Mouse (Mus musculus) left cerebral cortex, postnatal 4 days (tissue): ENCODE data around the gene Mob3a. TPM values are rescaled to one million over a fixed set of nuclear protein-coding genes. Genes with fewer than 3 reads are reported as not detected.

Experiments used
- DNase-seq: peaks from one replicate; pipeline ENCODE4 v3.0.0-alpha.2; 2022
- intact Hi-C: fragments of 180-260 bp; cut with DNase I; formaldehyde crosslinking; loops from one replicate; pipeline ENCODE4 v1.15.1; 2025
- total RNA-seq, 2 experiments: library from RNA; stranded (reverse); gene quantifications; 2 replicates each; pipeline ENCODE4 v1.2.3; 2021

Gene Mob3a
- total RNA-seq, 2 experiments from 2014 or later = 52.0 to 52.1 TPM

DNA sequence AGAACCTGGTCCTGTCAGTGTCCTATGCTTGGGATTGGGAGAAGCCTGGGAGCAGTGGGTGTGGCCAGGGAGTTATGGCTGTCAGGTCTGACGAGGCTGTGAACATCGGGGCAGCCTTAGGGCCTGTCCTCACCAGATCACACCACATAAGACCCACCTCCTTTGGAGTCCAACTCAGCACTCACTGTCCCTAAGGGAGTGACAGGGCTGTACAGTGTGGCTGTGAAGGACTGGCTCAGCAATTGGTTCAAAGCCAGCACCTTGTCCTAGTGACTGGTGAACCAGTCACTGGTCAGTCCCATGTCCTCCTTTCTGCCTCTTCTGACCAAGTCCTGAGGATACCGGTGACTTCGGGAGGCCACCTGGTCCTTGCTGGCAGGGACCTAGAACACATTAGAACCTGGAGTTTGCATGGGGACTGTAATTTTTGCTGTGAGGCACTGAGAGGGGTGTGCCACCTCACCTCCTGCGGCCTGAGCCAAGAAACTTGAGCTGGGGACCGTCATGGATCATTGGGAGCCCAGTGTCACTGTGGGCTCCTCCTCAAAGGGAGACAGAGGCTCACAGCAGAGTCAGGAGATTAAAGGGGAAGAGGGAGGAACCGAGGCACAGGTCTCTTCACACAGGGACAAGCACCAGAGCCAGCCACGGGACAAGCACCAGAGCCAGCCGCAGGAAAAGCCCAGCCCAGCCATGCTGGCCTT lies 22.1 kb downstream of the Mob3a start:
- DNase-seq = no peak
- intact Hi-C loops = no loop called here

- intact Hi-C loops = no loop called here
- no peak for DNase-seq
These were observed 23.0 kb downstream of the Mob3a start for GRCm38 (mm10) chr10:80678601-80679377.

DNA sequence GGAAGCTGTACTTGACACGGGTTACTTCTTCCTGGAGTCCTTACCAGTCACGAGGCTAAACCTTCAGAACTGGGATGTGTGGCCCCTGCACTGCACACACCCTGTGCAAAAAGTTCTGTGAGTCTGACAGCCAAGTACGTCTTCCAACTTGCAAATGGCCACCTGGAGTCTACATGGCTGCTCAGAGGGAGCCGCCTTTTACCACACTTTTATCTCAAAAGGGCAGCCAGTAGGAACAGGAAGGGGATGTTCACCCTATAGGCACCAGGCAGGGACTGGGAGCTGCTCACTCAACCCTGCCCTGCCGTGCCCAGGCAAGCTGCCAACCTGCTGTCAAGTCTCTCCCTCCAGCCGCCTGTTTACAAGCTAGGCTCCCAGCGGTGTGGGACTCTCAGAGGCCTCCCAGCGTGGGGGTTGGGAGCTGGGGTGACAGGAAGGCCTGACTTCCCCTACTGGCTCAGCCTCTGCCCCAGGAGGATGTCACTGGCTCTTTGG lies 23.8 kb downstream of the Mob3a start, which contains the start of gene Mknk2:
Gene Mknk2, minus strand, starts transcription at position 171 of the 495 bp plus-strand sequence.
- DNase-seq = peak; percentile 98
- intact Hi-C loops = no loop called here

GRCm38 (mm10) chr10:80677128-80677875 lies 24.5 kb downstream of the Mob3a start:
- no peak for DNase-seq
- intact Hi-C loops = no loop called here

GRCm38 (mm10) chr10:80676198-80676928 lies 25.4 kb downstream of the Mob3a start:
- peak; percentile 100 for DNase-seq
- intact Hi-C loops = no loop called here

- intact Hi-C loops = no loop called here
- DNase-seq = no peak
These were observed 26.2 kb downstream of the Mob3a start for GRCm38 (mm10) chr10:80675405-80676197.

- DNase-seq = no peak
- intact Hi-C loops = no loop called here
These were observed 26.8 kb downstream of the Mob3a start for GRCm38 (mm10) chr10:80674851-80675404.

DNA sequence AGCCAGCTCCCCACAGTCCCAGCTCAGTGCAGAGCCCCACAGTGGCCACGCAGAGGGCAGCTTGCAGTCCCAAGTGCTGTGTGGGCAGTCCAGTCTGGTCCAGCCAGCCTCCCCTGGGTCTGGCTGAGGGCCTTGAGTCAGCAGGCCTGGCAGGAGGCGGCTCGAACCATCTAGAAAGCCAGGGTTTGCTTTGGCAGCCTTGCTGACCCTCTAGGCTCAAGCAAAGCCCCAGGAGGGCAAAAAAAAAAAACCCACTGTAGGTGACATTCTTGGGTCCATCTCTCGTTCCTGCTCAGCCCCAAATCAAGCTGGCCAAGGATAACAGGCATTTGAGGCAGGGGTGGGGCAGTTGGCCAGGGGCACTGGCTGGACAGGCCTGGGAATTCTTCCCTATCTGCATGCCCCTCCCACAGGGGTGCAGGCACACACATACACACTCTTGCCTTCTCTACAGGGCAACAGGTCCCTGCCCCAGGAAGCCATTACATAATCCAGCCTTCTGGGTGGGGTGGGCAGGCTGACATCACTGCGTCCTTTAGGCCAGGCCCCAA lies 27.5 kb downstream of the Mob3a start:
- intact Hi-C loops = no loop called here
- DNase-seq = no peak

DNA sequence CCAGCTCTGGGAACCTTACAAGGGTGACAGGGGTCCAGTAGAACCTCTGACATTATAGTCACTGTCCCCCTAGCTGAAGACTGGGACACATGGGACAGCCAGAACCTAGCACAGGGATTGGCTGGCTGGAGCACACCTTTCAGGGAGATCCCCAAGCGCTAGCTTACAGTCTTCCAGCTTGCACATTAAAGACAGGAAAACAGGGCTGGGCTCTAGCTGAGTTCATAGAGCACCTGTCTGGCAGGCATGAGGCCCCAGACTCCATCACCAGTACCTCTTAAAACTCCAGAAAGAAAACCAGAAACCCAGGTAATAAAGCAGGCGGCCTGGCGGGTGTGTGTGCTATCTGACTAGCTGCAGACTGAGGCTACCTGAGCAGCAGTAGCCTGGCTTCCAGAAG lies 28.1 kb downstream of the Mob3a start:
- no peak for DNase-seq
- intact Hi-C loops = no loop called here

GRCm38 (mm10) chr10:80671936-80672690 lies 29.7 kb downstream of the Mob3a start:
- intact Hi-C loops = no loop called here
- no peak for DNase-seq

DNA sequence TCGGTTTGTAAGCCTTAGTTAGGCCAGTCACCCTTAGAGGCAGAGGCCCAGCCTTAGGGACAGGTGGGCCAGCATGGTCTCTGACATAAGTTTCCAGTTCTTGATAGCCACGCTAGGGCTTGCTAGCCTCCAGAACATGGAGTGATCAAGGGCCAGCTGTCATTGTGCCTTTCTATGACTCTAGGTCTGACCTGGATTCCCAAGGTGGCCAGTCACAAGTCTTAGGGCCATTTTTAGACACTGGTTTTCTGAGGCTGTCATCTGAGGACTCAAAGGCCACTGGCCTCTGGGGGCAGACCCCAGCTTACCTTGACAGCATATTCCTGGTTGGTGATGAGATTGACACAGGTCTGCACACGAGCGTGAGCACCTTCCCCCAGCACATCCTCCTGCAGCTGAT lies 30.5 kb downstream of the Mob3a start:
- intact Hi-C loops = no loop called here
- no peak for DNase-seq

- no peak for DNase-seq
- intact Hi-C loops = no loop called here
These were observed 31.2 kb downstream of the Mob3a start for GRCm38 (mm10) chr10:80670531-80670930.

DNA sequence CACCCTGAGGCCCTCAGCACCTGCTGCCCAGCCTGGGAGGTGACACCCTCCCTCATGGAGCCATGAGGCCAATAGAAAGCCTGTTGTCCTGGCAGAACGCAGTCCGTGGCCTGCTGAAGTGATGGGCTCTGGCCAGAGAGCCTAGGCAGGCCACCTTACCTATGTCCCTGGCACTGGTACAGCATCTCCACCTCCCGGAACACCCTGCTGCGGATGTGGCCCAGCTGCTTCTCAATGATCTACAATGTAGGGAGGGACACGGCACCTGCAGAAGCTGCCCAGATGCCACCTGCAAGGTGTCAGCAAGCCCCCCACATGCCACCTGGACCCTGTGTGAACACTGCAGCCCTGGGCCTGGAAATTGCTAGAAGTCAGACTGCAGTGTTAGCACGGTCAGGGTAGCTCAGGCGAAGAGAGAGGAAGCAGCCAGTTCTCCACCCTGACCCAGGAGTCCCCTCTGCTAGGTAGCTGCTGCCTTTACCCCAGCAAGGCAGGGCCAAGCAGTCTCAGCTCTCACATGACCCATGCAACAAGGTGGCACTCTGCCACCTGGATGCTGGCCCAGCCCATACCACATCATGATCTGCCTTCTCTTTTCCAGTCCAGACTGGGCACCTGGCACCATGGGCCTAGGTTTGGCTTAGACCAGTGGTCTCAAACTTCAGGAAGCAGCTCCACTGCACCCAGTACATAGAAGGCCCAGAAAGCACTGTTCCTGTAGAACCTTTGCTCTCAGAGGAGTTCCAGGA lies 31.9 kb downstream of the Mob3a start:
- DNase-seq = peak; percentile 86
- intact Hi-C loops = no loop called here

- DNase-seq = no peak
These were observed 32.8 kb downstream of the Mob3a start for GRCm38 (mm10) chr10:80669018-80669417.

DNA sequence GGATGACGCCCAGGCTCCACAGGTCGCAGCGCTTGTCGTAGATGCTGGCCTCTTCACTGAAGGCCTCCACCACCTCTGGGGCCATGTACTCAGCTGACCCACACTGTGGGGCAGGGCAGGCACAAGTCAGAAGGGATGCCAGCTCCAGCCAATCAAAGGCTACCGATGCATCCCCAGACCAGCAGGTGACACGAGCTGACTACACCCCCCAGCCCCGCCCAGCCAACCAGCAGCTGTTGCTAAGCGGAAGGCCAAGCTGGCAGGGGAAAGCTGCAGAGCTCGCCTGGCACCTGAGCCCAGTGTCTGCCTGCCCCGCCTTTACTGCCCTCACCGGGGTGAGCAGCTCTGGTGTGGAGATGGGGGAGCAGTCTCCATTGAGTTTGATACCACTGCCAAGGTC lies 33.2 kb downstream of the Mob3a start:
- intact Hi-C loops = no loop called here
- peak; percentile 75 for DNase-seq

More at GRCm38 (mm10) chr10:80669018-80669417, 32.8 kb downstream of the Mob3a start:
- intact Hi-C loops = no loop called here

GRCm38 (mm10) chr10:80666837-80667412 lies 34.9 kb downstream of the Mob3a start:
- intact Hi-C loops = no loop called here
- DNase-seq = no peak

DNA sequence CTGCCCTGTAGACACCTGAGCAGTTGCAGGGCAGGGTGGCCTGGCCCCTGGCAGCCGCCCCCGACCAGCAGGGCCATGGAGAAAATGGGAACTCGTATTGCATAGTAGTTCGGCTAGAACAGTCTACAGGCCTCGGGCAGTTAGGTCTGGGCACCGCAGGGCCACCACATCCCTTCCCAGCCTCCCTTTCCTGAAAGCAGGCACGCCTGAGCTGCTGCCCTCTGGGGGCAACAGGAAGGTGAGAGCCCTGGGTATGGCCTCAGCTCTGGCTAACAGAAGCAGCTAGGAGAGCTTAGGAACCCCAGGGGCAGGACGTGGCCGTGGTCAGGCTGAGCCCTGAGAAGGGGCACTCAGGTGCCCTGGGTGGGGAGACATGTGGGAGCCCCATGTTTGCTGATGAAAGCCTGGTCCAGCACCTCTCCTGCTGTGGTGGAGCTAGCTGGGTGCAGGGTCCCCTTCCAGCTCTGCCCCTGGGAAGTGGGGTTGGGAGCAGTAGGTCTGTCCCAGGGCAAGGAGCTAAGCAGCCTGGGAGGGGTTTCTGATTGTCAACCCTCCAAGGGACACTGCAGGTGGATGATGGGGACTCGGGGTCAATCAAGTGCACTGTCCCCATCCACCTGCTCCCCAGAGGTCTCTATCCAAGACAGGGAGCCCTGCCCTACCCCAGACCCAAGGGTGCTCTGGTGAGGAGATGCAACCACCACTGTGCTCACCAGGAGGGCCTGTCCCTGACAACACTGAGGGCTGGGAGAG lies 35.6 kb downstream of the Mob3a start:
- intact Hi-C loops = no loop called here
- DNase-seq = no peak
